Mouse (Mus musculus): ENCODE measurements around the gene Actn1.

- no peak for TF ChIP-seq CTCF (IDR thresholded peaks at IDR 0.05; ENCODE audit: low read depth, low read length)
- no peak for TF ChIP-seq EP300 (IDR thresholded peaks at IDR 0.05; ENCODE audit: insufficient read depth, low read depth, low read length)
- TF ChIP-seq POLR2A (IDR thresholded peaks at IDR 0.05; ENCODE audit: insufficient read depth, low read length): no peak
Measured at GRCm38 (mm10) chr12:80259216-80260055, 735 bp downstream of the Actn1 start.
